Mouse (Mus musculus): ENCODE measurements around the gene Agr3.

The Agr3 gene

GRCm38 (mm10) chr12:35984743-35985142 is 59.3 kb downstream of the Agr3 start:
- no peak for DNase-seq

- no peak for DNase-seq
Observed at GRCm38 (mm10) chr12:35992711-35993110, 67.3 kb downstream of the Agr3 start, which contains the start of gene Agr2. Agr2 (plus strand) TSS chr12:35992907.

GRCm38 (mm10) chr12:35993583-35993982 is 68.2 kb downstream of the Agr3 start:
- no peak for DNase-seq

DNA sequence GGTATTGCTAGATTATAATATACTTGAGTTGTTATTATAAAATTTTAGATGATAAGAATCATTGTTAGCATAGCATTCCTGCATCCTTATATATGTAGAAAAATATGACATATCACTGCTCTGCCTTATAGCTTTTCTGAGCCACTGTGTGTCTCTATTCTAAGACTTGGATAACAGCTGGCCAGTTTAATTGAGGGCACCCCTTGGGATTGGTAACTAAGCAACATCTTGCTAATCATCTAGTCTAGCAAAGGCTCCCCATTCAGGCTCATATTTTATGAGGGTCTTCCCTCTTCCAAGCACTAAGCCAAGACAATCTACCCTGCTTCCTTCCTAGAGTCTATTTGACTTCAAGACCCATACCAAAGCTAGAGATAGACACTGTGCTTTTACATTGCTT is 68.7 kb downstream of the Agr3 start:
- no peak for DNase-seq

GRCm38 (mm10) chr12:35995799-35996198 is 70.4 kb downstream of the Agr3 start:
- DNase-seq, result no peak
